Mouse (Mus musculus): Measurements from ENCODE around the gene Actl7b. TPM values are rescaled to one million over a fixed set of nuclear protein-coding genes. Genes with fewer than 3 reads are reported as not detected.

The Actl7b gene
- polyA plus RNA-seq, 2 experiments: not detected

GRCm38 (mm10) chr4:56722346-56722745 lies 18.9 kb downstream of the Actl7b start:
- no peak overlapping the region for H3K9ac ChIP-seq (replicated peaks)
- H3K36me3 ChIP-seq (replicated peaks; ENCODE audit: control insufficient read depth, insufficient read depth, low read depth): no peaks in the 10 kb centered on the region

DNA sequence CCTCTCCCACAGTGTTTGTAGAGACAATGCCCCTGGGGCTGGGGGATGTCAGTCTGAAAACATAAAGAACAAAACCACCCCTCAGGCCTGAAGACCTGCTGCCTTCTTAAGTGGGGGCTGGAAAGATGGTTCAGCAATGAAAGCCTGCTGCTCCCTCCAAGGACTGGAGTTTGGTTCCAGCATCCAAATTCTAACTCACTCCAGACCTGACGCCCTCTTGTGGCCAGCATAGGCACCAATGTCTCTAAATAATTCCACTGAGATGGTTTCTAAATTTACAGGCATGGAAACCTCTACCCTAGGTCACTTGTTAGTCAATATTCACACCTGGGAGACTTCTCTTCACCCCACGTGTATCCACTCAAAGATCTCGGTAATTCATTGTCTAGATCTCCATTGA lies 19.8 kb downstream of the Actl7b start:
- no peak for ATAC-seq (ENCODE audit: insufficient read depth)
- WGBS (ENCODE audit: insufficient replicate concordance): 13% methylated on average over 3 of the region's 3 CpGs
- H3K27ac ChIP-seq: no peak overlapping the region
- no peak overlapping the region for H3K9ac ChIP-seq (replicated peaks)
- no peak for TF ChIP-seq EP300 (IDR thresholded peaks at IDR 0.05; ENCODE audit: low read depth)
- peak; percentile 67 for TF ChIP-seq CTCF (IDR thresholded peaks at IDR 0.05; ENCODE audit: low read depth)
- H3K36me3 ChIP-seq (replicated peaks; ENCODE audit: control insufficient read depth, insufficient read depth, low read depth): no peaks in the 10 kb centered on the region
- H3K27me3 ChIP-seq (ENCODE audit: control insufficient read depth, insufficient read depth, low read length): no peaks in the 10 kb centered on the region
- H3K4me3 ChIP-seq (ENCODE audit: insufficient read depth in 1 of 2, low read depth in 2 of 2, low read length in 2 of 2): no peak overlapping the region
- no peak overlapping the region for H3K4me2 ChIP-seq (ENCODE audit: low read depth)
- no peaks in the 10 kb centered on the region for H3K9me3 ChIP-seq (ENCODE audit: control insufficient read depth, low read length)
- DNase-seq (ENCODE audit: low read depth in 3 of 3, low spot score in 3 of 3): no peak
- H3K4me1 ChIP-seq (replicated peaks; ENCODE audit: control insufficient read depth in 2 of 2, insufficient read depth in 2 of 2, low read length in 1 of 2): no peaks in the 10 kb centered on the region

More at GRCm38 (mm10) chr4:56722346-56722745, 18.9 kb downstream of the Actl7b start:
- DNase-seq (ENCODE audit: low read depth in 3 of 3, low spot score in 3 of 3): no peak
- 53% methylated on average over 6 of the region's 6 CpGs for WGBS (ENCODE audit: insufficient replicate concordance)
- ATAC-seq (ENCODE audit: insufficient read depth): no peak
- Histone ChIP-seq H3K9me3 (ENCODE audit: control insufficient read depth, low read length) (no peaks in the 10 kb centered on the region), H3K27ac (no peak overlapping the region), H3K4me2 (ENCODE audit: low read depth) (no peak overlapping the region), H3K4me3 (ENCODE audit: insufficient read depth in 1 of 2, low read depth in 2 of 2, low read length in 2 of 2) (no peak overlapping the region), H3K27me3 (ENCODE audit: control insufficient read depth, insufficient read depth, low read length) (no peaks in the 10 kb centered on the region), H3K4me1 (replicated peaks; ENCODE audit: control insufficient read depth in 2 of 2, insufficient read depth in 2 of 2, low read length in 1 of 2) (no peaks in the 10 kb centered on the region)
- TF ChIP-seq CTCF (IDR thresholded peaks at IDR 0.05; ENCODE audit: low read depth) (no peak), EP300 (IDR thresholded peaks at IDR 0.05; ENCODE audit: low read depth) (no peak)

DNA sequence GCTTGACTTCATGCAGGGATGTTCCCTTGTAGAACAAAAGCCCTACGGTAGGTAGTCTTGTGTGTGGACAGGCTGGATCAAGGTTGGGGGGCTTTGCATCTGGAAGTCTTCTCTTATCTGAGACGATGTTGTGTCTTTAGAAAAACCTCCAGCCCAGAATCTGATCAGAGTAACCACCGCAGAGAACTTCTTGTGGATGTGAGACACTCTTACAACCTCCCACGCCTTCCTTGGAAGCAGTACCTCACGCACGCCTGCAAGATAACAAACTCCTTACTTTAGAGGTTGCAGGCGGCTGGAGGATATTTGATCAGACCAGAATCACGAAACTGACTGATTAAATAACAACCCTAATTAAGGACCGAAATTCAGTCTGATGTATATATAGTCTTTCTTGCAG lies 20.8 kb downstream of the Actl7b start:
- Histone ChIP-seq H3K9me3 (ENCODE audit: control insufficient read depth, low read length) (no peaks in the 10 kb centered on the region), H3K4me1 (replicated peaks; ENCODE audit: control insufficient read depth in 2 of 2, insufficient read depth in 2 of 2, low read length in 1 of 2) (no peaks in the 10 kb centered on the region), H3K4me3 (ENCODE audit: insufficient read depth in 1 of 2, low read depth in 2 of 2, low read length in 2 of 2) (no peak overlapping the region), H3K27me3 (ENCODE audit: control insufficient read depth, insufficient read depth, low read length) (no peaks in the 10 kb centered on the region), H3K36me3 (replicated peaks; ENCODE audit: control insufficient read depth, insufficient read depth, low read depth) (no peaks in the 10 kb centered on the region), H3K4me2 (ENCODE audit: low read depth) (no peak overlapping the region), H3K27ac (no peak overlapping the region), H3K9ac (replicated peaks) (no peak overlapping the region)
- WGBS (ENCODE audit: insufficient replicate concordance): 46% methylated on average over 9 of the region's 9 CpGs
- DNase-seq (ENCODE audit: low read depth in 3 of 3, low spot score in 3 of 3) (no peak), ATAC-seq (ENCODE audit: insufficient read depth) (no peak)
- TF ChIP-seq CTCF (IDR thresholded peaks at IDR 0.05; ENCODE audit: low read depth) (no peak), EP300 (IDR thresholded peaks at IDR 0.05; ENCODE audit: low read depth) (no peak)

DNA sequence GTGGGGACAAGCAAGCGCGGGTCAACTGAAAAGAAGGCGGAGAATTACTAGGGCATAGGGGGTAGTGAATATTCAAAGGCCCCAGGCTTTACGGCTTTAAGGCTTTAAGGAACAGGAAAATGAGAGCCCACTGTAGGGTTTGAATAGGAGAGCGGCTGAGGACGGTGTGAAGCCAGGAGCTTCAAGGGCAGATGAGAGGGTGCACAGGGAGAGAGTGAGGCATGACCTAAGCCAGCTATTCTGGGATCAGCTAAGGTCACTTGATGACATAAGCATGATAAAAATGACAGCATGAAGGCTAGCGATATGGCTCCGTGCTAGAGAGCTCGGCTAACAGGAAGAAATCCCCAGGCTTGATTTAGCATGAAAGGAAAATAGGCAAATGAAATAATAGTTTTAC lies 21.8 kb downstream of the Actl7b start:
- H3K4me2 ChIP-seq (ENCODE audit: low read depth): no peak overlapping the region
- DNase-seq (ENCODE audit: low read depth in 3 of 3, low spot score in 3 of 3): no peak
- WGBS (ENCODE audit: insufficient replicate concordance): 52% methylated on average over 9 of the region's 9 CpGs

GRCm38 (mm10) chr4:56718573-56719442 lies 22.4 kb downstream of the Actl7b start:
- Histone ChIP-seq H3K27me3 (ENCODE audit: control insufficient read depth, insufficient read depth, low read length) (no peaks in the 10 kb centered on the region), H3K9ac (replicated peaks) (no peak overlapping the region), H3K4me3 (ENCODE audit: insufficient read depth in 1 of 2, low read depth in 2 of 2, low read length in 2 of 2) (no peak overlapping the region), H3K27ac (no peak overlapping the region), H3K4me2 (ENCODE audit: low read depth) (no peak overlapping the region), H3K9me3 (ENCODE audit: control insufficient read depth, low read length) (no peaks in the 10 kb centered on the region), H3K36me3 (replicated peaks; ENCODE audit: control insufficient read depth, insufficient read depth, low read depth) (no peaks in the 10 kb centered on the region), H3K4me1 (replicated peaks; ENCODE audit: control insufficient read depth in 2 of 2, insufficient read depth in 2 of 2, low read length in 1 of 2) (no peaks in the 10 kb centered on the region)
- TF ChIP-seq CTCF (IDR thresholded peaks at IDR 0.05; ENCODE audit: low read depth) (no peak), EP300 (IDR thresholded peaks at IDR 0.05; ENCODE audit: low read depth) (no peak)
- WGBS (ENCODE audit: insufficient replicate concordance): 58% methylated on average over 12 of the region's 12 CpGs
- no peak for ATAC-seq (ENCODE audit: insufficient read depth)
- DNase-seq (ENCODE audit: low read depth in 3 of 3, low spot score in 3 of 3): no peak

More for the DNA sequence above, 21.8 kb downstream of the Actl7b start:
- TF ChIP-seq CTCF (IDR thresholded peaks at IDR 0.05; ENCODE audit: low read depth): no peak
- TF ChIP-seq EP300 (IDR thresholded peaks at IDR 0.05; ENCODE audit: low read depth): no peak
- ATAC-seq (ENCODE audit: insufficient read depth): no peak
- Histone ChIP-seq H3K4me1 (replicated peaks; ENCODE audit: control insufficient read depth in 2 of 2, insufficient read depth in 2 of 2, low read length in 1 of 2) (no peaks in the 10 kb centered on the region), H3K4me3 (ENCODE audit: insufficient read depth in 1 of 2, low read depth in 2 of 2, low read length in 2 of 2) (no peak overlapping the region), H3K9ac (replicated peaks) (no peak overlapping the region), H3K36me3 (replicated peaks; ENCODE audit: control insufficient read depth, insufficient read depth, low read depth) (no peaks in the 10 kb centered on the region), H3K9me3 (ENCODE audit: control insufficient read depth, low read length) (no peaks in the 10 kb centered on the region), H3K27ac (no peak overlapping the region), H3K27me3 (ENCODE audit: control insufficient read depth, insufficient read depth, low read length) (no peaks in the 10 kb centered on the region)
